Mouse (Mus musculus) hindbrain, embryonic 13.5 days (tissue): ENCODE measurements around the gene Igf1r. TPM values are rescaled to one million over a fixed set of nuclear protein-coding genes. Genes with fewer than 3 reads are reported as not detected.

Source experiments
- ATAC-seq: fragments of 200-750 bp; cut with Nextera tagmentation; 2 replicates; pipeline ENCODE4 v1.8.0; 2017; ENCODE audit warnings: moderate TSS enrichment; ENCODE audit not compliant: low FRiP score
- H3K27ac ChIP-seq: fragments of 300-500 bp; sonication (generic); 2 replicates; pipeline ENCODE4 v1.5.1; 2015; ENCODE audit warnings: inconsistent platforms, mild to moderate bottlenecking, moderate library complexity
- H3K27me3 ChIP-seq: fragments of 300-500 bp; sonication (generic); 2 replicates; pipeline ENCODE4 v1.6.1; 2015; ENCODE audit warnings: mild to moderate bottlenecking, inconsistent platforms
- H3K36me3 ChIP-seq: fragments of 300-500 bp; sonication (generic); 2 replicates; pipeline ENCODE4 v1.6.1; 2015; ENCODE audit warnings: mild to moderate bottlenecking, inconsistent platforms
- H3K4me1 ChIP-seq: fragments of 300-500 bp; sonication (generic); replicated peaks from 2 replicates; pipeline ENCODE4 v1.6.1; 2015; ENCODE audit warnings: inconsistent platforms
- H3K4me2 ChIP-seq: fragments of 300-500 bp; sonication (generic); 2 replicates; pipeline ENCODE4 v1.6.1; 2015; ENCODE audit warnings: inconsistent platforms, mild to moderate bottlenecking, moderate library complexity
- H3K4me3 ChIP-seq: fragments of 300-500 bp; sonication (generic); 2 replicates; pipeline ENCODE4 v1.5.1; 2015; ENCODE audit warnings: mild to moderate bottlenecking, inconsistent platforms
- H3K9ac ChIP-seq: fragments of 300-500 bp; sonication (generic); 2 replicates; pipeline ENCODE4 v1.6.1; 2015; ENCODE audit warnings: mild to moderate bottlenecking, inconsistent platforms
- H3K9me3 ChIP-seq: fragments of 300-500 bp; sonication (generic); 2 replicates; pipeline ENCODE4 v1.6.1; 2016; ENCODE audit warnings: inconsistent platforms
- WGBS: fragments of 180-500 bp; shearing (Covaris S2); methylation state at CpG from one replicate; pipeline ENCODE4 v1.1.7; 2015; 5-methylcytosine and 5-hydroxymethylcytosine counted together
- polyA plus RNA-seq: library from polyadenylated mRNA; unstranded; fragments of >200 nt; fragmentation: Nextera tagmentation; extraction: Ambion mirVana; gene quantifications from 2 replicates; pipeline ENCODE4 v1.2.1, GENCODE M21; 2015

Gene Igf1r
- polyA plus RNA-seq, 1 experiment from 2014 or later = 26.8 TPM

DNA sequence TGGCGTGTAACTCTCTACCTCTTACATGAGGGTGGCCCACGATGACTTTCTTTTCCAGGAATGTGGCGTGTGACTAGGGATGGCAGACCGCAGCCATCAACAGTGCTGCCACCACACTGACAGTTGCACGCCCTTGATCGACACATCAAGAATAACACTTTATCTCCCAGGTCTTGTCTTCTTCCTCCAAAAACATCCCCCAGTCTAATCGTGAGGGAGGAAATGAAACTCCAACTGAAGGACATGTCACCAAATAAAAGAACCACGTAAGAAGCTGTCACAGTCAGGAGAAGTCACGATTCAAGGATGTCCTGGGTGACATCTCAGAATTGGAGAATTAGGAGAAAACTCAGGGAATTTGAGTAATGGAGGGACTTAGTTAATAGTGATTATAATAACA is 8.8 kb upstream of the Igf1r start:
- no peaks in the 10 kb centered on the region for H3K36me3 ChIP-seq
- H3K27me3 ChIP-seq = peaks cover 13% of the 10 kb centered on the region; the same call in 1 of the 2 replicates
- no peak overlapping the region for H3K4me3 ChIP-seq
- ATAC-seq = no peak
- no peak overlapping the region for H3K27ac ChIP-seq
- H3K4me1 ChIP-seq = no peaks in the 10 kb centered on the region
- no peaks in the 10 kb centered on the region for H3K9me3 ChIP-seq
- H3K4me2 ChIP-seq = no peak overlapping the region
- 88% methylated on average over 9 of the region's 9 CpGs for WGBS
- H3K9ac ChIP-seq = no peak overlapping the region

DNA sequence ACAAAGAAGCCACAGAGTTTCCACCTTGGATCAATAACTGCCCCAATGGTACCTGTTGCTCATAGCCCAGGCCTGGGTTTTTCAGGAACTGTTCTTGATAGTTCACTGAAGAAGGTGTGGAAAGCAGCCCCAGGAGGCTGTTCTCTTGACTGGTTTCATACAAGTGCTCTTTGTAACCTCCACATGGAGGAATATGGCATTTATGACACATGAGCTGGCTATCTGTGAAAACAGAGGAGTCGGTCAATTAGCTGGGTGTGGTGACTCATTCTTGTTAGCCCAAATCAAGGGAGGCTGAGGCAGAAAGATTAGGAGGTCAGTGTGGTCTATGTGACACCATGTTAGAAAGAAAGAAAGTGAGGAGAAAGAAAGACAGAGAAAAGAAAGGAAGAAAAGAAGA is 5.7 kb upstream of the Igf1r start:
- Histone ChIP-seq H3K4me1 (no peaks in the 10 kb centered on the region), H3K4me2 (no peak overlapping the region), H3K9ac (no peak overlapping the region), H3K27me3 (peaks cover 13% of the 10 kb centered on the region; the same call in 1 of the 2 replicates), H3K4me3 (no peak overlapping the region), H3K9me3 (no peaks in the 10 kb centered on the region), H3K36me3 (no peaks in the 10 kb centered on the region), H3K27ac (no peak overlapping the region)
- WGBS = 80% methylated on average over 1 of the region's 1 CpGs
- ATAC-seq = no peak

DNA sequence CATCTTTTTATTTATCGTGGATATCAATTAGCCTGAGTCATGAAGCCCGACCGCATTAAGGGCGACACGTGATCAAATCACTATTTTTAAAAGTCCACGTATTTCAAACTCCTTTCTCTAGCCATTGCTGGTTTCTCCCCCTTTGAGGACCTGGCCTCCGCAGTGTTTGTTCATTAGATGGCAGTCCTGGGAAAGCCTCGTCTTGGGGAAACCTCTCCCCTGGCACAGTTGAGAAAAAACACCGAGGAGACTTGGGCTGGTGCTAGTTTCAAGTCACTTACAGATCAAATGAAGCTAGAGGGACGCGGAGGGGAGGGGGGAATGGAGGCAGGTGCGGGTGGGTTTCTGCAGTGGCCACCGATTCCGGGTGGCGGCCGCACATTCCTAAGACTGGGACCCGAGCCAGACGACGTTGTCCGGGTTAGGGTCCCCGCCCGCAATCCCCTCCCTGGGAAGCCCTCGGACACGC is 2.2 kb upstream of the Igf1r start:
- peak overlapping the region; percentile 100 for H3K27ac ChIP-seq

DNA sequence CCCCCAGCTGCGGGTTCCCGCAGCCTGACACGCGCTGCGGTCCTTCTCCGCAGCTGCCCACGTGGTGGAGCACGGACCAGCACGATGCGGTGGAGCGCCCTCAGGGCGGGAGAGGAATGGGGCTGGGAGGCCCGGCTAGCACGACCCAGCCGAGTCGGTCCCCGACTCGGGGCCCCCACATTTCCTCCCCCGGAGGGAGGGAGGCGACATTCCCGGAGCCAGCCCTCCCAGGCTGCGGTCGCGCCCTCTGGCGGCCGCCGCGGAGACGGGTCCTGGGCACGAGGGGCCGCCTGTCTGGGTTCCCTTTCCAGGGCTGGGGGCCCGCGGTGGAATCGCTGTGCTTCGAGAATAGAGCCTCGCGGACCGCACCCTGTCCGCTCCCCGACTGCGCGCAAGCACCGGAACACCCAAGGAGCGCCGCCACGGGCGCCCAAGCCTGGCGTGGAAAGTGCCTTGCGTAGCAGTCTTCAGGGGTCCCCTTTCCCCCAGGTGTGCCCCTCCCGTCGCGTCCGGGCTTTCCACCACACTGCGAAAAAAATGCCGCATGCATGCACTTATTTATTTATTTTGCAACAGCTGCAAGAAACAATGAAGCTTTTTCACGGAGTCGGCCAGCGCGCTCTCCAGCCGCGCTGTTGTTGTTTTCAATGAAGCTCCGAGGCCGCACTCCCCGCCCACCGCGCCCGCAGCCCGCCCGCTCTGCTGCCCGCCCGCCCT is 1.7 kb upstream of the Igf1r start:
- no peaks in the 10 kb centered on the region for H3K9me3 ChIP-seq
- H3K36me3 ChIP-seq = no peaks in the 10 kb centered on the region
- peaks cover 28% of the 10 kb centered on the region for H3K4me1 ChIP-seq
- H3K4me3 ChIP-seq = peak overlapping the region; percentile 97
- ATAC-seq = peak; percentile 80
- under 1% methylated on average over 66 of the region's 71 CpGs for WGBS
- H3K4me2 ChIP-seq = peak overlapping the region; percentile 90
- H3K27me3 ChIP-seq = peaks cover 10% of the 10 kb centered on the region; the same call in 1 of the 2 replicates
- peak overlapping the region; percentile 100 for H3K27ac ChIP-seq
- H3K9ac ChIP-seq = peak overlapping the region; percentile 93

More for the DNA sequence above, 2.2 kb upstream of the Igf1r start:
- 0% methylated on average over 15 of the region's 24 CpGs for WGBS
- H3K9me3 ChIP-seq = no peaks in the 10 kb centered on the region
- H3K4me1 ChIP-seq = peaks cover 22% of the 10 kb centered on the region
- H3K9ac ChIP-seq = peak overlapping the region; percentile 93
- H3K4me3 ChIP-seq = peak overlapping the region; percentile 97
- no peaks in the 10 kb centered on the region for H3K36me3 ChIP-seq
- no peak for ATAC-seq
- H3K4me2 ChIP-seq = peak overlapping the region; percentile 90
- H3K27me3 ChIP-seq = peaks cover 12% of the 10 kb centered on the region; the same call in 1 of the 2 replicates

DNA sequence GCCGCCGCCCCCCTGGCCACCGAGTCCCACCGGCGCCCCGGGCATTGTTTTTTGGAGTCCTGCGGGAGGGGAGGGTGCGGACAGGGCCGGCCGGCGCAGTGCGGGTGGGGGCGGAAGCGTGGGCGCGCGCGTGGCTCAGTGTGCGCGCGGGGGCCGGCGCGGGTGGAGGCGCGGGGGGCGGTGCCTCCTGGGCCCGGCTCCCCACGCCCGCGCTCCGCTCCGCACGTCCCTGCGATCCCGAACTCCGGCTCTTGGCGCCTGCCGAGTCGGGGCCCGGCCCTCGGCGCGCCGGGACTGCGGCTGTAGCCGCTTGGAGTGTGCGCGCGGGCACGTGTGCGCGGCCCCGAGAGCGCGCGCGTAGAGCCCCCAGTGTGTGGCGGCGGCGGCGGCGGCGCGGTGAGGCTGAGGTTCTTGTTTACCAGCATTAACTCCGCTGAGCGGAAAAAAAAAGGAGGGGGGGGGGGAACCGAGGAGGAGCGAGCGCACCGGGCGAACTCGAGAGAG is 1.0 kb upstream of the Igf1r start:
- WGBS = 2% methylated on average over 31 of the region's 73 CpGs
- ATAC-seq = peak; percentile 87
- peaks cover 10% of the 10 kb centered on the region; the same call in 1 of the 2 replicates for H3K27me3 ChIP-seq

DNA sequence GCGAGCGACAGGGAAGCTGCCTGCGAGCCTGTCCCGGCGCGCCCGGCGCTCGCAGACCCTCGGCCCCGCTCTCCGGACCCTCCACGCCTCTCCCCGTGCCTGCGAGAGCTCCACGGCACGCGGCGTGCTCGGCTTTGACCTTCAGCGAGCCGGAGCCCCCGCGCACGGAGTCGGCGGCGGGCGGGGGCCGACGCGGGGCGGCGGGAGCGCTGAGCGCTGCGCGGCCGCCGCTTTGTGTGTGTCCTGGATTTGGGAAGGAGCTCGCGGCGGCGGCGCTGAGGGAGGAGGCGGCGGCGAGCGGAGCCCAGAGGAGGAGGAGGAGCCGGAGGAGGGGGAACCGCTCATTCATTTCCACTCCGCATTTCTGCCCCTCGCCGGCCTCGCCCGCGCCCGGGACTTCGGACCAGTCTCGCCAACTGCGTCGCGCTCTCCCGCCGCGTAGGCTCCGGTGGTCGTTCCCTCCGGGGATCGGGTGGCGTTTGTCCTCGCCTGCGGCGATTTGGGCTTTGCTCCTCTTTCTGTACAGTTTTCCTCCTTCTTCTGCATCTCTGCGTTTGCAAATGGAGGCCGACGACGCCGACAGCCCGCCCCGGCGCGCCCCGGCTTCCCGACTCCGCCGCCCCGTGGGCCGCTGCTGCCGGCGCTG is 468 bp upstream of the Igf1r start:
- Histone ChIP-seq H3K4me3 (peak overlapping the region; percentile 97), H3K27me3 (0 out of 2 replicates have a peak, but pooled peaks cover 5% of the 10 kb centered on the region), H3K4me1 (peaks cover 37% of the 10 kb centered on the region), H3K4me2 (peak overlapping the region; percentile 90), H3K9ac (peak overlapping the region; percentile 93), H3K27ac (peak overlapping the region; percentile 100), H3K9me3 (no peaks in the 10 kb centered on the region), H3K36me3 (no peaks in the 10 kb centered on the region)
- peak; percentile 41 for ATAC-seq
- under 1% methylated on average over 86 of the region's 91 CpGs for WGBS

More for the DNA sequence above, 1.0 kb upstream of the Igf1r start:
- Histone ChIP-seq H3K36me3 (no peaks in the 10 kb centered on the region), H3K4me1 (peaks cover 33% of the 10 kb centered on the region), H3K9me3 (no peaks in the 10 kb centered on the region), H3K27ac (peak overlapping the region; percentile 100), H3K4me3 (peak overlapping the region; percentile 97), H3K9ac (peak overlapping the region; percentile 93), H3K4me2 (peak overlapping the region; percentile 90)

DNA sequence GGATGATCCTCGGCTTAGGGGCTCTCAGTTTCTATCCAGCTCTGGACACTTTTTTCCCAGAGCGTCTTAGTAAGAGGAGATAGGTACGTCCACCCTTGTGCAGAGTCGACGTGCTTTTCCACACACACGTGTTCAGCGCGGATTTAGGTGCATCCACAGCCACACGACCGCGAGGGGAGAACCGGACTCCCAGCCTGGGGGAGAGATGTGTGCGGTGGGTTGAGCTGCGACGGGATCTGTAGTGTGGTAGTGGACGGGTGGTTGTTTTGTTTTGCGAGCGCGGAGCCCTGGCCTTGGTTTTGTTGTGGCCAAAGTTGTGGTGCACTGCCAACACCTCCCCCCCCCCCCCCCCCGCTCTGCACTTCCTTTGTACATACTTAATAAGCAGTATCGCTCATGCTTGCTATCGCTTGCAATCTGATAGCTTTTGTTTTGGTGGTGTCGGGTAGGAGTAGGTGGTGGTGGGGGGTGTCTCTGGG is 1.2 kb downstream of the Igf1r start:
- Histone ChIP-seq H3K4me3 (peak overlapping the region; percentile 97), H3K27ac (no peak overlapping the region), H3K4me1 (peaks cover 51% of the 10 kb centered on the region), H3K9me3 (no peaks in the 10 kb centered on the region), H3K4me2 (peak overlapping the region; percentile 90), H3K36me3 (no peaks in the 10 kb centered on the region), H3K9ac (peak overlapping the region; percentile 93), H3K27me3 (no peaks in the 10 kb centered on the region)
- no peak for ATAC-seq
- under 1% methylated on average over 23 of the region's 23 CpGs for WGBS

DNA sequence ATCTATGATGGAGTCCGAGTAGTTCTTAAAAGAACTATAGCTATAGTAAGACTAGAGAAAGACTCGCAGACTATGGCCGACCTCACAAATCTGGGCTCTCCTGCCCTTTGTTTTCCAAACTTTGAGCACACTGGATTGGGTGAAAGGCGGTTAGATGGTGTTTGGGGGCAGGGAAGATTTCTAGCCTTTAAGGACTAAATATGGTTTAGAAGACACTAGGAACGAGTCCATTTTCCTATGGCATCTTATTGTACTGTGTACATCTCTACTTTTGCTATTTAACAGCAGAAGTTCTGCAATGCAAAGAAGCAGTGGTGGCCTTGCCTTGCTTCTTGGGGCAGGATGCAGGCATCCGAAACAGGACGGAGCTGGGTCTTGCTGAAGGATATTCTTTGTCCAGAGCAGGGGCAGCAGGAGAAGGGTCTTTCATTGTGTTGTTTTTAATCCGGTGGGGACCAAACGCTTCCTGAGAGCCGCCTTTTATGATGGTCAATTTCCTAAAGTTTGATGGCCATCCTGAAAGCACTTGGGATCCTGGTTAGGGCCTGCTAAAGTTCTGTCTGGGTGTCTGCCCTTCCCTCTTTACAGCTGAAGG is 2.1 kb downstream of the Igf1r start:
- ATAC-seq = no peak
- peaks cover 60% of the 10 kb centered on the region for H3K4me1 ChIP-seq
- H3K27ac ChIP-seq = peak overlapping the region; percentile 13; the same call in 1 of the 2 replicates
- 5% methylated on average over 10 of the region's 10 CpGs for WGBS
- H3K9me3 ChIP-seq = no peaks in the 10 kb centered on the region
- no peaks in the 10 kb centered on the region for H3K27me3 ChIP-seq
- H3K9ac ChIP-seq = peak overlapping the region; percentile 93
- peak overlapping the region; percentile 97 for H3K4me3 ChIP-seq
- H3K4me2 ChIP-seq = peak overlapping the region; percentile 90
- no peaks in the 10 kb centered on the region for H3K36me3 ChIP-seq

DNA sequence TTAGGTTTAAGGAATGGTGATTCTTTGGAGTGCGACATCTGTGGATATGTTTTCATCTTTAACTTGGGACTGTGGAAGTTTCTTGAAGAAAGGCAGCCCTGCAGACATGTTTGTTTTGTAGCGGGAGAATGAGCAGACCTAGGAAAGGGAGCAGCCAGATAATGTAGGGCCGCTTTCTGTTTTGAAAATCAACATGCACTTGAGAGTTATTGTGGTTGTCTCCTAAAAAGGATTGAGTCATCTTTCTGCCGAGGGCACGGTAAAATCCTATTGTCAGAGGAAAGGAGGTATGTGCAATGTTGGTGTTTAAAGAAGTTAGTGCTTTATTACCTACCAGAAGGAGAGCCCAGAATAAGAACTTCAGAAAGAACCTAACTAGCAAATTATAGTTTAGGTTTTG is 2.6 kb downstream of the Igf1r start:
- peak overlapping the region; percentile 90 for H3K4me2 ChIP-seq
- no peaks in the 10 kb centered on the region for H3K9me3 ChIP-seq
- ATAC-seq = no peak
- WGBS = 33% methylated on average over 5 of the region's 5 CpGs
- no peaks in the 10 kb centered on the region for H3K36me3 ChIP-seq
- peak overlapping the region; percentile 93 for H3K9ac ChIP-seq
- peaks cover 66% of the 10 kb centered on the region for H3K4me1 ChIP-seq
- no peaks in the 10 kb centered on the region for H3K27me3 ChIP-seq
- H3K4me3 ChIP-seq = peak overlapping the region; percentile 97
- H3K27ac ChIP-seq = no peak overlapping the region

DNA sequence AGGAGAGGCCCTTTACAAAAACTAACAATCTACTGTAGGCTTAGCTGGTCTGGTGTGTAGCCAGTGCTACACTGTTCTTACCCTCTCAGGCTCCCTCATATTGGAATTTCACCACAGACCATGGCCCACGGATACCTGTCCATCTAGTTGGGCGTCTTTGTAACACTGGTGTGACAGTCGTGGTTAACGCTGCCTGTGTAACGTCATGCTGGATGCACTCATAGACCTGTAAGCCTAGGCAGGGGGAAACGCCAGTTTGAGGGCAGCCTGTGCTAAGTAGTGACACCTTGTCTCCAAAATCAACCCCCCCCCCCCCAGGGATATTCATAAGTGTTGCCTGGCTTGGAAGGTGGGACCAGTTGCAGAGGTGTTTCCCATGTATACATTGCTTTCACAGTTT is 4.7 kb downstream of the Igf1r start:
- Histone ChIP-seq H3K36me3 (no peaks in the 10 kb centered on the region), H3K4me2 (no peak overlapping the region), H3K27me3 (no peaks in the 10 kb centered on the region), H3K9me3 (no peaks in the 10 kb centered on the region), H3K4me3 (no peak overlapping the region), H3K27ac (no peak overlapping the region), H3K4me1 (peaks cover 87% of the 10 kb centered on the region), H3K9ac (no peak overlapping the region)
- WGBS = 80% methylated on average over 6 of the region's 6 CpGs
- no peak for ATAC-seq

DNA sequence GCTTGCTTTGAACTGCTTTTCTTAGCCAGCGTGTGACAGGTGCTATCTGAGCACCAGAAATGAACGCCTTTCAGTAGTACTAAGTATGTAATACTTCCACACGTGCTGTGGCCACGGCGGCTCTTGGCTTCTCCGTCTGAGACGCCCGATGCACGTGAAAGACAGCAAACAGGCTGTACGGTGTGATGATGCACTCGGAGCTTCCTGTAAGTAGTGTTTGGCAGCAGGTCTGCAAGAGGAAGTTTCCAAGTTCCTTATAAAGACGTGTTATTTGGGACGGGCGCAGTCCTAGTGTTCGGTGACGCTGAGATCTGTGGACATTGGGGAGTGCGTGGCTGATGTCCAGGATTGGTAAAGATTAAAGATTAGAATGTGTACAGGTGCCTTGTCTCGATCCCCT is 5.4 kb downstream of the Igf1r start:
- H3K9me3 ChIP-seq = no peaks in the 10 kb centered on the region
- no peak overlapping the region for H3K9ac ChIP-seq
- no peaks in the 10 kb centered on the region for H3K36me3 ChIP-seq
- no peak overlapping the region for H3K27ac ChIP-seq
- H3K27me3 ChIP-seq = no peaks in the 10 kb centered on the region
- ATAC-seq = no peak
- no peak overlapping the region for H3K4me2 ChIP-seq
- 83% methylated on average over 18 of the region's 18 CpGs for WGBS
- H3K4me3 ChIP-seq = no peak overlapping the region
- H3K4me1 ChIP-seq = peaks cover 92% of the 10 kb centered on the region

DNA sequence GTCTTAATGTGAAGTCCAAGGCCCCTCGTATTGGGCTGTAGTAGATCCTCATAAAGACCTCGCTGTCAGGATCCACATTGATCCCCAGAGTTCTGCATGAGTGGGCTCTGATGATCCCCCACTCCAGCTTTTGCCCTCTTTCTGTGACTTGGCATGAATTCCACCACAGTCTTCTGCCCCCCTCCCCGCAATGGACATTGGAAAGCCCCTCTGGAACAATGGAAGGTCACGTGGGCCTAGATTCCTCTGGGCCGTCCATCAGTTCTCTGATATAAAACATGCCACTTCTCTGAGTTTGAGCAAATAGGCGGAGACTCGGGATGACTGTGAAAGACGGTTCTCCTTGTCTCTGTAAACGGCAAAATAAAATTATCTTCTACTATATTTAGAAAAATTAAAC is 8.1 kb downstream of the Igf1r start:
- Histone ChIP-seq H3K36me3 (no peaks in the 10 kb centered on the region), H3K27me3 (no peaks in the 10 kb centered on the region), H3K27ac (no peak overlapping the region), H3K4me3 (no peak overlapping the region), H3K4me2 (no peak overlapping the region), H3K4me1 (peaks cover 86% of the 10 kb centered on the region), H3K9me3 (no peaks in the 10 kb centered on the region), H3K9ac (no peak overlapping the region)
- 36% methylated on average over 9 of the region's 9 CpGs for WGBS
- ATAC-seq = no peak
